Mouse (Mus musculus) right cerebral cortex, postnatal 4 days (tissue): ENCODE data around the gene Med19.
"Not testable (repeated sequence)": the region's sequence is repeated elsewhere in the genome, so short reads cannot be mapped to it uniquely, and the experiment has no call there.

Experiments
- DNase-seq: peaks from one replicate; pipeline ENCODE4 v3.0.0-alpha.2; 2022

Gene Med19

GRCm38 (mm10) chr2:84669828-84670568, 8.2 kb upstream of the Med19 start:
- no peak for DNase-seq

- peak; percentile 89 for DNase-seq
Measured at GRCm38 (mm10) chr2:84670569-84670933, 7.7 kb upstream of the Med19 start, which contains the start of gene Selenoh. Selenoh (minus strand) TSS chr2:84670770.

GRCm38 (mm10) chr2:84671535-84671934, 6.7 kb upstream of the Med19 start:
- not testable (repeated sequence) for DNase-seq

GRCm38 (mm10) chr2:84677270-84677967, 783 bp upstream of the Med19 start:
- DNase-seq, result no peak

GRCm38 (mm10) chr2:84679016-84679415, 814 bp downstream of the Med19 start, which contains the start of gene Tmx2:
Tmx2 (minus strand) TSS chr2:84679140.
- DNase-seq, result no peak

GRCm38 (mm10) chr2:84682605-84683183, 4.5 kb downstream of the Med19 start:
- DNase-seq, result no peak

GRCm38 (mm10) chr2:84688080-84688844, 10.1 kb downstream of the Med19 start:
- DNase-seq, result no peak

GRCm38 (mm10) chr2:84690050-84690449, 11.8 kb downstream of the Med19 start:
- no peak for DNase-seq

GRCm38 (mm10) chr2:84695007-84695695, 16.9 kb downstream of the Med19 start:
- DNase-seq, result no peak

- no peak for DNase-seq
Measured at GRCm38 (mm10) chr2:84703497-84703896, 25.3 kb downstream of the Med19 start.

GRCm38 (mm10) chr2:84704329-84704728, 26.1 kb downstream of the Med19 start:
- DNase-seq, result no peak

GRCm38 (mm10) chr2:84705295-84705694, 27.1 kb downstream of the Med19 start:
- no peak for DNase-seq

GRCm38 (mm10) chr2:84707523-84707922, 29.3 kb downstream of the Med19 start:
- no peak for DNase-seq

GRCm38 (mm10) chr2:84711898-84712297, 33.7 kb downstream of the Med19 start:
- DNase-seq, result no peak

GRCm38 (mm10) chr2:84714422-84714810, 36.2 kb downstream of the Med19 start:
- no peak for DNase-seq

GRCm38 (mm10) chr2:84714811-84715561, 36.8 kb downstream of the Med19 start, which contains the start of gene Zdhhc5:
Zdhhc5 (minus strand) TSS chr2:84715180.
- peak; percentile 99 for DNase-seq

GRCm38 (mm10) chr2:84715562-84716361, 37.6 kb downstream of the Med19 start:
- DNase-seq, result peak; percentile 43

GRCm38 (mm10) chr2:84716423-84717355, 38.5 kb downstream of the Med19 start:
- DNase-seq, result no peak

GRCm38 (mm10) chr2:84717357-84717756, 39.2 kb downstream of the Med19 start:
- no peak for DNase-seq

GRCm38 (mm10) chr2:84720718-84721117, 42.5 kb downstream of the Med19 start:
- DNase-seq, result no peak
